Mouse (Mus musculus): Measurements from ENCODE around the gene Ankdd1a. TPM values are rescaled to one million over a fixed set of nuclear protein-coding genes. Genes with fewer than 3 reads are reported as not detected.

Gene Ankdd1a
- polyA plus RNA-seq, 1 experiment from 2014 or later: not detected

- H3K9me3 ChIP-seq: no peaks in the 10 kb centered on the region
- DNase-seq (ENCODE audit: low spot score): peak; percentile 93
- H3K4me3 ChIP-seq: 0 out of 2 replicates have a peak overlapping the region, but pooled peaks have one; percentile 25
- H3K27ac ChIP-seq: no peak overlapping the region
- WGBS: 23% methylated on average over 14 of the region's 14 CpGs
- no peaks in the 10 kb centered on the region for H3K36me3 ChIP-seq
- H3K4me1 ChIP-seq: peaks cover 21% of the 10 kb centered on the region
- H3K27me3 ChIP-seq (ENCODE audit: insufficient read depth, poor library complexity, severe bottlenecking): peaks cover 6% of the 10 kb centered on the region; the same call in 1 of the 2 replicates
Measured at GRCm38 (mm10) chr9:65523611-65524364, 3.8 kb upstream of the Ankdd1a start.

- Histone ChIP-seq H3K4me3 (peak overlapping the region; percentile 48), H3K9me3 (no peaks in the 10 kb centered on the region), H3K4me1 (peaks cover 14% of the 10 kb centered on the region), H3K36me3 (no peaks in the 10 kb centered on the region), H3K27ac (no peak overlapping the region; the same call in 1 of the 2 replicates), H3K27me3 (ENCODE audit: insufficient read depth, poor library complexity, severe bottlenecking) (peaks cover 6% of the 10 kb centered on the region; the same call in 1 of the 2 replicates)
- 20% methylated on average over 11 of the region's 11 CpGs for WGBS
- DNase-seq (ENCODE audit: low spot score): no peak
Measured at GRCm38 (mm10) chr9:65520505-65520876, 498 bp upstream of the Ankdd1a start.

DNA sequence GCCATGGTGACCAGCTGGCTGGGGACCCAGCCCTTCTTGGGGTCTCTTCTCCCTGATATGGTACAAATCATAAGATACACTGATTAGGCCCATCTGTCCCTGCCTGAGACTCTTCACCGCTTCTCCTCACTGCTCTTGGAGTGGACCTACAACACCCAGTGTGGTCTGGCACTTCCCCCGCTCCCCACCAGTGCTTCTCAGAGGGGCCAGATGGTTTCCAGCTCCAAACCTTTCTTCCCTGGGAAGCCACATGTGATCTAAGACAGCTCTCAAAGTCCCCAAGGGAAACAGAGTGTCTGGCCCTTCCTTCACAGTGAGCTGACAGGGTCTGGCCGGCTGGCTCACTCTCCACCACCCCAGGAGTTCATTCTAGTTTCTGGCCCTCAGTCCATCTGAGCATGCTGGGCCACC lies 5.1 kb downstream of the Ankdd1a start:
- DNase-seq (ENCODE audit: low spot score): no peak
- peaks cover 17% of the 10 kb centered on the region; the same call in 1 of the 2 replicates for H3K27me3 ChIP-seq (ENCODE audit: insufficient read depth, poor library complexity, severe bottlenecking)
- H3K27ac ChIP-seq: no peak overlapping the region
- no peak overlapping the region for H3K4me3 ChIP-seq
- H3K36me3 ChIP-seq: no peaks in the 10 kb centered on the region
- 47% methylated on average over 3 of the region's 3 CpGs for WGBS
- peaks cover 7% of the 10 kb centered on the region for H3K4me1 ChIP-seq
- H3K9me3 ChIP-seq: no peaks in the 10 kb centered on the region

GRCm38 (mm10) chr9:65514431-65514830 lies 5.6 kb downstream of the Ankdd1a start:
- H3K27me3 ChIP-seq (ENCODE audit: insufficient read depth, poor library complexity, severe bottlenecking): peaks cover 15% of the 10 kb centered on the region; the same call in 1 of the 2 replicates
- H3K4me3 ChIP-seq: no peak overlapping the region
- H3K36me3 ChIP-seq: no peaks in the 10 kb centered on the region
- WGBS: 78% methylated on average over 8 of the region's 8 CpGs
- no peak overlapping the region for H3K27ac ChIP-seq
- H3K4me1 ChIP-seq: peaks cover 6% of the 10 kb centered on the region
- no peaks in the 10 kb centered on the region for H3K9me3 ChIP-seq
- no peak for DNase-seq (ENCODE audit: low spot score)

DNA sequence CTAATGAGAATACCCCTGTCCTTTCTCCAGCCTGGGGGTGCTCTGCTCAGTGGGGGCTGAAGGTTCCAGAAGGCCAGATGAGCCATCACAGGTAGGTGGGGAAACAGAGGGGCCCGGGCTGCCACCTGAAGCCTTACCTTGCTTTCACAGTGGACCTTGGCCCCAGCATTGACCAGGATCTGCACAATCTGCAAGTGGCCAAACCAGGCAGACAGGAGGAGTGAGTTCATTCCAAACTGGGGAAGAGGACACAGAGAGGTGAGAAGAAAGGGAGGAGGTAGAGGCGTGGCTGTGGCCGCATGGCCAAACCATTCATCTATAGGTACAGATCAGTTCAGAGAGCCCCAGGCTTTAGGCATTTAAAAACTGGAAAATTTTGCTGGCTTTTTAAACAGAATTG lies 7.5 kb downstream of the Ankdd1a start:
- peaks cover 12% of the 10 kb centered on the region for H3K4me1 ChIP-seq
- WGBS: 85% methylated on average over 3 of the region's 3 CpGs
- H3K27me3 ChIP-seq (ENCODE audit: insufficient read depth, poor library complexity, severe bottlenecking): peaks cover 11% of the 10 kb centered on the region; the same call in 1 of the 2 replicates
- H3K9me3 ChIP-seq: no peaks in the 10 kb centered on the region
- no peak for DNase-seq (ENCODE audit: low spot score)
- H3K27ac ChIP-seq: no peak overlapping the region
- H3K4me3 ChIP-seq: no peak overlapping the region
- H3K36me3 ChIP-seq: no peaks in the 10 kb centered on the region

DNA sequence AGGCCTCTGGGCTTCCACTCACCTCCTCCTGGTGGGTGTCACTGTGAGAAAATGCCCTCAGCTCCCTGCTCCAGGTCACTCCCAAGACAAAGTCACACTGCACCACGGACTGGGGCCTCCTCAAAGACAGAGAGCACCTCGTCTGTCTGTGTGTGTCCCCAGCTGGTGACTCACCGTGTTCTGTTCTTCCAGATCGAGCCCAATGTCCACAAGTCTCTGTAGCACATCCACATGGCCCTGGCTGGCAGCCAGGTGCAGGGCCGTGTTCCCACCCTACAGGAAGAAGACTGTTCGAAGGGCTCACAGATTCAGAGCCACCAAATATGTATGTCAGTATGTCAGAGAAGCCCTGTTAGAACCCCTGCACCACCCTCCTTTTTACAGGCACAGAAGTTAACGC lies 11.5 kb downstream of the Ankdd1a start:
- no peak overlapping the region for H3K27ac ChIP-seq
- DNase-seq (ENCODE audit: low spot score): no peak
- peaks cover 9% of the 10 kb centered on the region for H3K4me1 ChIP-seq
- peaks cover 11% of the 10 kb centered on the region for H3K27me3 ChIP-seq (ENCODE audit: insufficient read depth, poor library complexity, severe bottlenecking)
- no peaks in the 10 kb centered on the region for H3K9me3 ChIP-seq
- 55% methylated on average over 7 of the region's 7 CpGs for WGBS
- H3K4me3 ChIP-seq: no peak overlapping the region
- H3K36me3 ChIP-seq: no peaks in the 10 kb centered on the region

- H3K27ac ChIP-seq: no peak overlapping the region
- no peak for DNase-seq (ENCODE audit: low spot score)
- WGBS: 82% methylated on average over 21 of the region's 21 CpGs
- no peaks in the 10 kb centered on the region for H3K9me3 ChIP-seq
- H3K27me3 ChIP-seq (ENCODE audit: insufficient read depth, poor library complexity, severe bottlenecking): peaks cover 8% of the 10 kb centered on the region
- no peaks in the 10 kb centered on the region for H3K36me3 ChIP-seq
- H3K4me3 ChIP-seq: no peak overlapping the region
- H3K4me1 ChIP-seq: peaks cover 7% of the 10 kb centered on the region; the same call in 1 of the 2 replicates
Measured at GRCm38 (mm10) chr9:65502721-65503505, 17.1 kb downstream of the Ankdd1a start.

DNA sequence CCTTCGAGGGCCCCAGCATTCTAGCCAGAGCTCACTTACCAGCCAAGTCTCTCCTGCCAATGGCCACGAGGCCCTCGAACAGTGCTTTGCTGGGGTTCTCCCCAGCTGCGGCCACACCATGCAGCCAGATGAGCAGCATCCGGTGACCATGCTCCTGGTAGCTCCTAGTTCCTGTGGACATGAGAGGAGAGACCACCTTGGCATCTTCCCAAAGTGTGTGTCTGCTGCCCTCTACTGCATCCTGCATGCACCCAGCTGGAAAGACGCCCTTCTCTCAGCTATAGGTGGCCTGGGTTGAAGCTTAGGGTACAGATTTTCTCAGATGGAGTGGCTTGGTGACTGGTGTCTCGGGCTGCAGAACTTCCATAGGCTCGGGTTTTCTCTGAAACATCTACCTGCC lies 17.8 kb downstream of the Ankdd1a start:
- Histone ChIP-seq H3K9me3 (no peaks in the 10 kb centered on the region), H3K36me3 (no peaks in the 10 kb centered on the region), H3K4me3 (no peak overlapping the region), H3K27ac (no peak overlapping the region), H3K4me1 (peaks cover 7% of the 10 kb centered on the region; the same call in 1 of the 2 replicates), H3K27me3 (ENCODE audit: insufficient read depth, poor library complexity, severe bottlenecking) (peaks cover 8% of the 10 kb centered on the region)
- WGBS: 52% methylated on average over 8 of the region's 8 CpGs
- peak; percentile 84 for DNase-seq (ENCODE audit: low spot score)

DNA sequence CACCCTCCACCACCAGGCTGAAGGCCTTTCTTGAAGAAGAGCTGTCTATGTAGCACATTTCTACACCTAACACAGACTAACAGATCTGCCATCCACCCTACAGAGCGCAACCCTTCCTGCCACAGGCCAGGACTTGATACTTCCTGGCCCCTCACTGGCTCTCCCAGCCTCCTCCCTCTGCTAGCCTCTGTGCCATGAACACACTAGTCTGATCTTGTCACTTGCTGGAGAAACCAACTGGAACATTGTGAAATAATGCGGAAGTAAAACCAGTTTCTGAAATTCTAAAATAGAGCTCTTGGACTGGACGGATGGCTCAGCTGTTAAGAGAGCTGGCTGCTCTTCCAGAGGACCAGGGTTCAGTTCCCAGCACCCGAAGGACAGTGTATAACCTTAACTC lies 27.1 kb downstream of the Ankdd1a start:
- Histone ChIP-seq H3K27me3 (ENCODE audit: insufficient read depth, poor library complexity, severe bottlenecking) (no peaks in the 10 kb centered on the region), H3K4me1 (no peaks in the 10 kb centered on the region), H3K36me3 (peaks cover 12% of the 10 kb centered on the region; the same call in 1 of the 2 replicates), H3K27ac (no peak overlapping the region), H3K4me3 (no peak overlapping the region), H3K9me3 (no peaks in the 10 kb centered on the region)
- DNase-seq (ENCODE audit: low spot score): no peak
- WGBS: 86% methylated on average over 4 of the region's 4 CpGs

DNA sequence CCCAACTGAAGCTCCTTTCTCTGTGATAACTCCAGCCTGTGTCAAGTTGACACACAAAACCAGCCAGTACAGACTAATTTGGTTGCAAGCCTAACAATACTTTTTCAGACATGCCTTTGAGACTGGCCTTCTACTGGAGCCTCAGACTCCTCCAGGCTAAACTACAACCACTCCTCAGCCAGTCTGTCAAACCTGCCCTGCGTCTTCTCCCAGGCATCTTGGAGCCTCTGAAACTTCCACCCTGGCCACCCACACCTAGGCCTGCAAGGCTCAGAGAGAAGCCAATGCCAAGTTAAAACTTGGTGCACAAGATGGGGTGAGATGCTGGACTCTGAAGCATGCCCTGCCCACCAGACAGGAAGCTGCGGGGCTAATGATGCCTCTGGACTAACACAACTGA lies 27.6 kb downstream of the Ankdd1a start:
- H3K27ac ChIP-seq: no peak overlapping the region
- DNase-seq (ENCODE audit: low spot score): no peak
- H3K4me3 ChIP-seq: no peak overlapping the region
- H3K9me3 ChIP-seq: no peaks in the 10 kb centered on the region
- H3K4me1 ChIP-seq: no peaks in the 10 kb centered on the region
- peaks cover 17% of the 10 kb centered on the region for H3K36me3 ChIP-seq
- 80% methylated on average over 2 of the region's 2 CpGs for WGBS
- no peaks in the 10 kb centered on the region for H3K27me3 ChIP-seq (ENCODE audit: insufficient read depth, poor library complexity, severe bottlenecking)

DNA sequence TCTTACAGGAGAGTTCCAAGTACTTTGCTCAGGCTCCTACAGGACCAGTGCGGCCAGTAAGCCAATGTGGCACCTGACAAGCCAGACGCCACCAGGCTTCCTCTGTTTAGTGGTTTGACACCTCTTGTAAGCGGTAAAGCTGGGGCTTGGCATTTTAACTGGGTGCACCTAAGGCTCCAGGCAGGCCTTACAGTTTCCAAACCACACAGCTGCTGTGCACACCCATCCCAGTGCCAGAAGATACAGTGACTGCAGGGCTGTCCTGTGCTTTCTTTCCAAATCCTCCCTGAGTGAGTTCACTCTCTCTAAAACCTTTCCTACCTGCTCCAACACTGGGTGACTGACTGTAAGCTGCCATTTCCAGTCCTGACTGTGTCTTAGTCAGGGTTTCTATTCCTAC lies 28.5 kb downstream of the Ankdd1a start:
- H3K27ac ChIP-seq: no peak overlapping the region
- H3K27me3 ChIP-seq (ENCODE audit: insufficient read depth, poor library complexity, severe bottlenecking): no peaks in the 10 kb centered on the region
- DNase-seq (ENCODE audit: low spot score): no peak
- no peaks in the 10 kb centered on the region for H3K9me3 ChIP-seq
- H3K4me3 ChIP-seq: no peak overlapping the region
- peaks cover 24% of the 10 kb centered on the region for H3K36me3 ChIP-seq
- no peaks in the 10 kb centered on the region for H3K4me1 ChIP-seq
- 81% methylated on average over 3 of the region's 3 CpGs for WGBS

DNA sequence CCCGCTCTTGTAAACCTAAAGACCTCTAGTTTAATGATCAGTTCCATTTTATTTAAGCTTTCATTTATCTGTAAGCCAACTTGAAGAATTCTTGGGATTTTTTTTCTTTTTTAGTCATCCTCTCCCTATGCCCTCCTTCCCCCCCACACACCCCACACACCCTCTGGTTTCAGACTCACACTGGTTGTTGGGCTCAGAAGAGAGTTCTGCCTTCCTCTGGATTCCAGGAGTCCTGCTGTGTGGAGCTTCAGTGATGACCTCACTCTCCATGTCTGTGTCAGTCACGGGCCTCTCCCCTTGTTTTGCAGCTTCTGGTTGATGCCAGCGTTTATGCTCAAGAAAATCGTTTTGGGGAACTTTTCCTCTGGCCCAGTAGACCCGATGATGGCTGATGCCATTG lies 39.9 kb downstream of the Ankdd1a start:
- Histone ChIP-seq H3K27ac (no peak overlapping the region), H3K36me3 (peaks cover 85% of the 10 kb centered on the region), H3K4me3 (no peak overlapping the region), H3K27me3 (ENCODE audit: insufficient read depth, poor library complexity, severe bottlenecking) (no peaks in the 10 kb centered on the region), H3K9me3 (no peaks in the 10 kb centered on the region), H3K4me1 (no peaks in the 10 kb centered on the region)
- DNase-seq (ENCODE audit: low spot score): no peak
- WGBS: 75% methylated on average over 5 of the region's 5 CpGs

DNA sequence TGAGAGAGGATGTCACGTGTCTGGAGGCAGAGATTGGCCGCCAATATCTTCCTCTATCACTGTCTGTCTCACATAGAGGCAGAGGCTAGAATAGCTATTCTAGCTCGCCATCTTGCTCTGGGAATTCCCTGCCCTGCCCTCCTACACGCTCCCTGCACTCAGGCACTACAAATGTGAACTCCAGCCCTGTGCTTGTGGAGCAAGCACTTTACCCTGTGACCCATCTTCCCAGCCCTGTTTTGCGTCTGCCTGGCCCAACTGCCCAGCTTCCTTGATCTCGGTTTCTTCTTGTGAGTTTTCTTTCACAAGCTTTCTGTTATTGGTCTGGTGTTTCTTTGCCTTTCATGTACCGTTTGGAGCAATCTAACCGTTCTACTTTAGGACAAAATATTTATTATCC lies 40.8 kb downstream of the Ankdd1a start:
- Histone ChIP-seq H3K27me3 (ENCODE audit: insufficient read depth, poor library complexity, severe bottlenecking) (no peaks in the 10 kb centered on the region), H3K4me3 (no peak overlapping the region), H3K9me3 (no peaks in the 10 kb centered on the region), H3K36me3 (peaks cover 85% of the 10 kb centered on the region), H3K27ac (no peak overlapping the region), H3K4me1 (no peaks in the 10 kb centered on the region)
- WGBS: 81% methylated on average over 8 of the region's 8 CpGs
- DNase-seq (ENCODE audit: low spot score): no peak

Measured in heart, embryonic 10.5 days (tissue).